Mouse (Mus musculus): Measurements from ENCODE around the gene Tssk4. TPM values are rescaled to one million over a fixed set of nuclear protein-coding genes. Genes with fewer than 3 reads are reported as not detected.

The Tssk4 gene
- 2.1 TPM for polyA plus RNA-seq (2017; shearing (Covaris generic))

GRCm38 (mm10) chr14:55649884-55650283 lies at the start of gene Tssk4:
Gene Tssk4, plus strand, starts transcription at chr14:55650184.

GRCm38 (mm10) chr14:55603271-55603632 lies 46.7 kb upstream of the Tssk4 start, which contains the start of gene Irf9:
Gene Irf9, plus strand, starts transcription at chr14:55603571.

GRCm38 (mm10) chr14:55617822-55618221 lies 32.2 kb upstream of the Tssk4 start, which contains the start of gene Rec8:
Gene Rec8, plus strand, starts transcription at chr14:55618037.

GRCm38 (mm10) chr14:55635523-55636007 lies 14.4 kb upstream of the Tssk4 start, which contains the start of gene Ipo4:
Gene Ipo4, minus strand, starts transcription at chr14:55635957.

GRCm38 (mm10) chr14:55637795-55638194 lies 12.2 kb upstream of the Tssk4 start, which contains the start of gene Gm49378:
Gene Gm49378, minus strand, starts transcription at chr14:55637895.

GRCm38 (mm10) chr14:55643060-55643907 lies 6.7 kb upstream of the Tssk4 start, which contains the start of gene Tm9sf1:
Gene Tm9sf1, minus strand, starts transcription at chr14:55643806.

GRCm38 (mm10) chr14:55659960-55660573 lies 10.1 kb downstream of the Tssk4 start, which contains the start of gene Mdp1:
Gene Mdp1, minus strand, starts transcription at chr14:55660508.

GRCm38 (mm10) chr14:55671833-55672740 lies 22.1 kb downstream of the Tssk4 start, which contains the start of the genes Gmpr2 and Nedd8:
Gene Gmpr2, plus strand, starts transcription at chr14:55671941.
Gene Nedd8, minus strand, starts transcription at chr14:55672124.

GRCm38 (mm10) chr14:55681160-55682117 lies 31.5 kb downstream of the Tssk4 start, which contains the start of gene Tinf2:
Gene Tinf2, minus strand, starts transcription at chr14:55681820.

Other genes starting within 250 kb of the Tssk4 start
- 37.4 TPM for gene Dhrs4, start 171.4 kb upstream of the Tssk4 start, polyA plus RNA-seq (2017; shearing (Covaris generic))
- 0.60 TPM for gene Carmil3, start 159.5 kb upstream of the Tssk4 start, polyA plus RNA-seq (2017; shearing (Covaris generic))
- 0.05 TPM for gene Cpne6, start 139.7 kb upstream of the Tssk4 start, polyA plus RNA-seq (2017; shearing (Covaris generic))
- gene Nrl, start 125.2 kb upstream of the Tssk4 start, polyA plus RNA-seq (2017; shearing (Covaris generic)), result 0.08 TPM
- 30.9 TPM for gene Pck2, start 109.9 kb upstream of the Tssk4 start, polyA plus RNA-seq (2017; shearing (Covaris generic))
- 139 TPM for gene Dcaf11, start 90.2 kb upstream of the Tssk4 start, polyA plus RNA-seq (2017; shearing (Covaris generic))
- gene A730061H03Rik, start 89.8 kb upstream of the Tssk4 start, polyA plus RNA-seq (2017; shearing (Covaris generic)), result 4.4 TPM
- not detected for gene Fitm1, start 74.6 kb upstream of the Tssk4 start, polyA plus RNA-seq (2017; shearing (Covaris generic))
- gene Psme1, start 72.1 kb upstream of the Tssk4 start, polyA plus RNA-seq (2017; shearing (Covaris generic)), result 1,061 TPM
- 41.4 TPM for gene Emc9, start 64.9 kb upstream of the Tssk4 start, polyA plus RNA-seq (2017; shearing (Covaris generic))
- 694 TPM for gene Psme2, start 59.1 kb upstream of the Tssk4 start, polyA plus RNA-seq (2017; shearing (Covaris generic))
- gene Rnf31, start 58.5 kb upstream of the Tssk4 start, polyA plus RNA-seq (2017; shearing (Covaris generic)), result 64.2 TPM
- 196 TPM for gene Irf9, start 46.6 kb upstream of the Tssk4 start, polyA plus RNA-seq (2017; shearing (Covaris generic))
- gene Rec8, start 32.1 kb upstream of the Tssk4 start, polyA plus RNA-seq (2017; shearing (Covaris generic)), result 9.6 TPM
- gene Ipo4, start 14.2 kb upstream of the Tssk4 start, polyA plus RNA-seq (2017; shearing (Covaris generic)), result 70.3 TPM
- 1.3 TPM for gene Gm49378, start 12.3 kb upstream of the Tssk4 start, polyA plus RNA-seq (2017; shearing (Covaris generic))
- 83.6 TPM for gene Tm9sf1, start 6.4 kb upstream of the Tssk4 start, polyA plus RNA-seq (2017; shearing (Covaris generic))
- 111 TPM for gene Mdp1, start 10.3 kb downstream of the Tssk4 start, polyA plus RNA-seq (2017; shearing (Covaris generic))
- gene Gmpr2, start 21.8 kb downstream of the Tssk4 start, polyA plus RNA-seq (2017; shearing (Covaris generic)), result 50.7 TPM
- 388 TPM for gene Nedd8, start 21.9 kb downstream of the Tssk4 start, polyA plus RNA-seq (2017; shearing (Covaris generic))
- 69.1 TPM for gene Tinf2, start 31.6 kb downstream of the Tssk4 start, polyA plus RNA-seq (2017; shearing (Covaris generic))
- gene Tgm1, start 63.7 kb downstream of the Tssk4 start, polyA plus RNA-seq (2017; shearing (Covaris generic)), result 0.47 TPM
- gene Rabggta, start 72.1 kb downstream of the Tssk4 start, polyA plus RNA-seq (2017; shearing (Covaris generic)), result 75.9 TPM
- 36.0 TPM for gene Dhrs1, start 95.5 kb downstream of the Tssk4 start, polyA plus RNA-seq (2017; shearing (Covaris generic))
- gene Nop9, start 95.5 kb downstream of the Tssk4 start, polyA plus RNA-seq (2017; shearing (Covaris generic)), result 51.0 TPM
- not detected for gene Cideb, start 108.3 kb downstream of the Tssk4 start, polyA plus RNA-seq (2017; shearing (Covaris generic))
- gene Ltb4r2, start 111.2 kb downstream of the Tssk4 start, polyA plus RNA-seq (2017; shearing (Covaris generic)), result 0.07 TPM
- 1.9 TPM for gene Ltb4r1, start 115.8 kb downstream of the Tssk4 start, polyA plus RNA-seq (2017; shearing (Covaris generic))
- 0.32 TPM for gene Adcy4, start 133.9 kb downstream of the Tssk4 start, polyA plus RNA-seq (2017; shearing (Covaris generic))
- gene Ripk3, start 138.7 kb downstream of the Tssk4 start, polyA plus RNA-seq (2017; shearing (Covaris generic)), result 67.6 TPM
- gene Nfatc4, start 173.0 kb downstream of the Tssk4 start, polyA plus RNA-seq (2017; shearing (Covaris generic)), result not detected
- gene Nynrin, start 203.8 kb downstream of the Tssk4 start, polyA plus RNA-seq (2017; shearing (Covaris generic)), result 1.2 TPM
- 0.20 TPM for gene Cbln3, start 234.2 kb downstream of the Tssk4 start, polyA plus RNA-seq (2017; shearing (Covaris generic))
- 63.7 TPM for gene Khnyn, start 234.8 kb downstream of the Tssk4 start, polyA plus RNA-seq (2017; shearing (Covaris generic))

All from CD4-positive, CD25-positive, alpha-beta regulatory T cell (primary cell).